Mouse (Mus musculus) liver, embryonic 15.5 days (tissue): ENCODE data around the gene Lhx6. TPM values are rescaled to one million over a fixed set of nuclear protein-coding genes. Genes with fewer than 3 reads are reported as not detected.

Source experiments
- ATAC-seq: fragments of 200-750 bp; cut with Nextera tagmentation; 2 replicates; pipeline ENCODE4 v1.8.0; 2017; ENCODE audit warnings: moderate number of reproducible peaks, mild to moderate bottlenecking, moderate library complexity; ENCODE audit not compliant: insufficient read depth
- H3K27ac ChIP-seq: fragments of 300-500 bp; sonication (generic); replicated peaks from 2 replicates; pipeline ENCODE4 v1.5.1; 2015; ENCODE audit warnings: mild to moderate bottlenecking, inconsistent platforms
- H3K27me3 ChIP-seq: fragments of 300-500 bp; sonication (generic); 2 replicates; pipeline ENCODE4 v1.6.1; 2015; ENCODE audit warnings: mild to moderate bottlenecking, inconsistent platforms
- H3K36me3 ChIP-seq: fragments of 300-500 bp; sonication (generic); replicated peaks from 2 replicates; pipeline ENCODE4 v1.6.1; 2015; ENCODE audit warnings: moderate library complexity, mild to moderate bottlenecking, inconsistent platforms
- H3K4me1 ChIP-seq: fragments of 300-500 bp; sonication (generic); replicated peaks from 2 replicates; pipeline ENCODE4 v1.6.1; 2015; ENCODE audit warnings: inconsistent platforms
- H3K4me2 ChIP-seq: fragments of 300-500 bp; sonication (generic); 2 replicates; pipeline ENCODE4 v1.6.1; 2015; ENCODE audit warnings: moderate library complexity, mild to moderate bottlenecking, inconsistent platforms
- H3K4me3 ChIP-seq: fragments of 300-500 bp; sonication (generic); replicated peaks from 2 replicates; pipeline ENCODE4 v1.5.1; 2015; ENCODE audit warnings: mild to moderate bottlenecking, inconsistent platforms
- H3K9ac ChIP-seq: fragments of 300-500 bp; sonication (generic); 2 replicates; pipeline ENCODE4 v1.6.1; 2015; ENCODE audit warnings: moderate library complexity, mild to moderate bottlenecking, inconsistent platforms
- H3K9me3 ChIP-seq: fragments of 300-500 bp; sonication (generic); replicated peaks from 2 replicates; pipeline ENCODE4 v1.6.1; 2016; ENCODE audit warnings: inconsistent platforms
- WGBS: fragments of 180-500 bp; shearing (Covaris S2); methylation state at CpG from one replicate; pipeline ENCODE4 v1.1.7; 2015; ENCODE audit warnings: mixed read lengths; ENCODE audit not compliant: insufficient replicate concordance; 5-methylcytosine and 5-hydroxymethylcytosine counted together
- polyA plus RNA-seq: library from polyadenylated mRNA; unstranded; fragments of >200 nt; fragmentation: Nextera tagmentation; extraction: Ambion mirVana; gene quantifications from 2 replicates; pipeline ENCODE4 v1.2.1, GENCODE M21; 2015

Gene Lhx6
- polyA plus RNA-seq, 1 experiment from 2014 or later: 0.31 TPM

DNA sequence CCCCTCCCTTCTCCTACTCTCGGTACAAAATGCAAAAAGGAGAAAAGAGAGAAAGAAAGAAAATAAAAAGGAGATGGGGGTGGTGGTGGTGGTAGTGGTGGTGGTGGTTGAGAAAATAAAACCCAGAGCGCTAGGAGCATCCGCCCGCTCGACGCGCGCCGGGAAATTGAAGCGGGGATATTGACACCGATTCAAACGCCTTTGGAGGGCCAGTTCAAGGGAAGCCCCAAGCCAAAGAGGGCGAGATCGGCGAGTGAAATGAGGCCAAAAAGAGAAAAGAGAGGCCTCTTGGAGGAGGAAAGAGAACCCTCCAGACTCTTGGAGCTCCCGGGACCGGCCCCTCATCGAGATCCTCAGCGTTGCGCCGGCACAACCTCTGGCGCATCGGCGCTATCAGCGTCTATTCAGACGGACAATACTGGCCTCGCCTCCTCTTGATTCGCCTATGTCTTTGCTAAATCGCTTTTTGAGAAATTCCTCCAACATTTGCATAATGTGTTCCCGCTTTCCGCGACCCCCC lies 712 bp downstream of the Lhx6 start:
- whole genome bisulfite sequencing: 1% methylated on average over 32 of the region's 32 CpGs

DNA sequence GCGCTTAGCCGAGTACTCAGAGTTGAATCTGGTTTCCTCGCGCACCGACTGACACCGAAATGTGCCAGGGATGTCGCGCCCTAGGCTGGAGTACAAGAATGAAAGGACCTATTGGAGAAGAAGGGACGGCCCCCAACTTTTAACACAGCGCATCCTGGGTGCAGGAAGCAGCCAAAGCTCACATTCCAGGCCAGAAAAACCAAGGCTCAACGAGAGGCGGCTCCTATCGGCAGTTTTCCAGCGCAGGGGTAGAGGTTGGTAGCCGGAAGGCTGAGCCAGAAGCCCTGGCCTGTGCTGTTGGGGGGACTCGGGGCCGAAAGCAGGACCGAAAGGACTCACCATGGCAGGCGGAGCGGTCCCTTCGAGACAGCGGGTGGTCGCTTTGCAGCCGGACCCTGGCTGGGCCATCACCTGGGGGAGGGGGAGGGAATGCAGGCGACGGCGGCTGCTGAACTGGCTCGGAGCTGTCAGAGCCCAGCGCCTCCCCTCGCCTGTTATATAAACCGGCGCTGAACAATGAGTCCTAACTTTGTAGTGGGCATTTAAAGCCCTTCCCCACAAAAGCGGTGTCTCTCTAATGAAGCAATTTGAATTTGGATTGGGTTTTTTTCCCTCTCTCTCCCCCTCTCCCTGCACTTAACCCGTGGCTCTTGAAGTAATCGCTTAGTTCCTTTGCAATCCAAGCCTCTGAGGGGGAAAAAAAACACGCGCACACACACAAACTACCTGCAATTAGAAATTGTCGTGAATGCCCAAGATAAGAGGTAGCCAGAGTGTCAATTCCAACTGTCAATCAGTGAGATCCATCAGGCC lies 1.4 kb downstream of the Lhx6 start:
- no peaks in the 10 kb centered on the region for H3K36me3 ChIP-seq
- H3K4me2 ChIP-seq: peak overlapping the region; percentile 41
- H3K4me3 ChIP-seq: peak overlapping the region; percentile 35
- H3K27me3 ChIP-seq: peaks cover 100% of the 10 kb centered on the region
- H3K9ac ChIP-seq: no peak overlapping the region
- under 1% methylated on average over 38 of the region's 38 CpGs for WGBS
- H3K27ac ChIP-seq: no peak overlapping the region
- H3K9me3 ChIP-seq: no peaks in the 10 kb centered on the region
- H3K4me1 ChIP-seq: peaks cover 22% of the 10 kb centered on the region
- ATAC-seq: no peak

More for the DNA sequence above, 712 bp downstream of the Lhx6 start:
- Histone ChIP-seq H3K4me2 (peak overlapping the region; percentile 51), H3K36me3 (no peaks in the 10 kb centered on the region), H3K9ac (no peak overlapping the region), H3K4me1 (peaks cover 22% of the 10 kb centered on the region), H3K9me3 (no peaks in the 10 kb centered on the region), H3K27me3 (peaks cover 99% of the 10 kb centered on the region), H3K4me3 (peak overlapping the region; percentile 35), H3K27ac (no peak overlapping the region)
- ATAC-seq: no peak

DNA sequence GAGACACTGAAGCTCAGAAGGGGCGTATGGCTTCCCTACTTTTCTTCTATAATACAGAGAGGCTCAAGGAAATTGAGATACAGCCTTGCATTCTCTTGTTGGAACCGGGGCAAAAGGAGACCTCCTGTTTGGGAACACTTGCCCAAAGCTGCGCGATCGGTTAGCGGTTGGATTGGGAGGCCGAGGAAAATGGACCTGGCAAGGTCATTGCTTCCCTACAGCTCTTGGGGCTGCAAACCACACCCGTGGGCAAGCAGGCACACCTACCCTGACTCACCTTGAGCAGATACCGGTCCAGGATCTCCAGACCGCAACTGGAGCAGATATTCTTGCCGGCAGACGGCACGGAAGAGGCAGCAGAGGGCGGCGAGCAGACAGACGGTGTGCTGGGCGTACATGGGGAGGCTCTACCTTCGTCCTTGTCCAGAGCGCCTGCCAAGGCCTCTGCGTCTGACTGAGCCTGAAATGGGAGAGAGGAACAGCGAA lies 2.1 kb downstream of the Lhx6 start:
- ATAC-seq: no peak

DNA sequence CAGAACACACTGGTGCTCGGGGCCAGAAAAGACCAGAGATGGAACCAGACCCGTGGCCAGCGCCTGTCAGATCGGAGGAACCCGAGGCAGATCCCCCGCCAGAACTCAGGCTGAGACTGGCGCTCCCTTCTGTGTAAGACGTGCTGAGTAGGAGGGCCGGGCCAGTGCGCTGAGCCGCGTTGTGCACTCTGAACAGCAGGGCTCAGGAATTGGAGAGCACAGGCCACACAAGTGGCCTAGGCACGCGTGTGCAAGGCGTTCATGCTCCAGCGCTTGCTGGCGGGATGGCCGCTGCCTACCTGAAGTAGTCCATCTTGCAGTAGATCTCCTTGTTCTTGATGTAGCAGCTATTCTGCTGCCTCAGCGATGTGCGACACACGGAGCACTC lies 2.7 kb downstream of the Lhx6 start:
- H3K4me2 ChIP-seq: peak overlapping the region; percentile 33; the same call in 1 of the 2 replicates
- no peaks in the 10 kb centered on the region for H3K36me3 ChIP-seq
- no peak overlapping the region for H3K27ac ChIP-seq
- no peak overlapping the region for H3K9ac ChIP-seq
- H3K27me3 ChIP-seq: peaks cover 100% of the 10 kb centered on the region
- H3K4me3 ChIP-seq: no peak overlapping the region
- 3% methylated on average over 21 of the region's 21 CpGs for WGBS
- no peak for ATAC-seq
- no peaks in the 10 kb centered on the region for H3K9me3 ChIP-seq
- H3K4me1 ChIP-seq: peaks cover 22% of the 10 kb centered on the region

More for the DNA sequence above, 2.1 kb downstream of the Lhx6 start:
- Histone ChIP-seq H3K9me3 (no peaks in the 10 kb centered on the region), H3K27me3 (peaks cover 100% of the 10 kb centered on the region), H3K9ac (no peak overlapping the region), H3K4me2 (peak overlapping the region; percentile 41; the same call in 1 of the 2 replicates), H3K4me1 (peaks cover 22% of the 10 kb centered on the region), H3K27ac (no peak overlapping the region), H3K36me3 (no peaks in the 10 kb centered on the region), H3K4me3 (no peak overlapping the region)
- WGBS: 4% methylated on average over 21 of the region's 21 CpGs

DNA sequence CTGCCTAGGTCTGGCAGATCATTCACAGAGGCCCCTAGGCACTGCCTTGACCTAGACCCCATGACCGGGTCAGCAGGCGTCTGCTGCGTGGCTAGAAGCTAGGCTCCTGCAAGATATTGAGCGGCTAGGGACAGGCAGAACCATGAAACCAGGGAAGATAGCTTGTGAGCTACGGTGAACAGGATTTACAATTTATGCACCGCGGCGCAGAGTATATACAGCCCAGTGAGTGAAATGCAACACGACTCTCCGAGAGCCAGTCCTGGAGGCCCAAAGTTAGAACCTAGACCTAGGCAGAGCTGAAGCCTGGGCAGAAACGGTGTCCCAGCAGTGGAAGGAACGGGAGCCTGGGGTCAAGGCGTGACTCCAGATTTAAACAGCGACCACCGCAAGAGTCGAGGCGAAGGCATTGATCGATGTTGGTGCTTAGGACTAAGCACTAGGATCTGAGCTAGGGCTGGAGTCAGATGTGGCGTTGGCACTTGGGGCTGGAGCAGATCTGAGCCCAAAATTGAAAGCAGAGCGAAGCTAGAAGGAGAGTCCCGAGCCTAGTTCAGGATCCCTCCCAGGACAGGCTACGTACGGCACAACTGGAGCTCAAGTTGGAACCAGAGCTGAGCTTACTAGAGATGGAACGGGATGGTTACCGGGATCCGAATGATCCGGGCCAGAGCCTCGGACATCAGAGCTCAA lies 3.2 kb downstream of the Lhx6 start:
- Histone ChIP-seq H3K4me2 (no peak overlapping the region), H3K4me1 (peaks cover 22% of the 10 kb centered on the region), H3K4me3 (no peak overlapping the region), H3K27me3 (peaks cover 100% of the 10 kb centered on the region), H3K9me3 (no peaks in the 10 kb centered on the region), H3K36me3 (no peaks in the 10 kb centered on the region), H3K9ac (no peak overlapping the region), H3K27ac (no peak overlapping the region)
- no peak for ATAC-seq
- WGBS: 7% methylated on average over 28 of the region's 28 CpGs

- Histone ChIP-seq H3K9me3 (no peaks in the 10 kb centered on the region), H3K27ac (no peak overlapping the region), H3K4me1 (peaks cover 16% of the 10 kb centered on the region), H3K4me3 (no peak overlapping the region), H3K36me3 (no peaks in the 10 kb centered on the region), H3K27me3 (peaks cover 100% of the 10 kb centered on the region), H3K4me2 (no peak overlapping the region), H3K9ac (no peak overlapping the region)
- ATAC-seq: no peak
- 22% methylated on average over 6 of the region's 6 CpGs for WGBS
Measured at GRCm38 (mm10) chr2:36099739-36100138, 5.5 kb downstream of the Lhx6 start.

GRCm38 (mm10) chr2:36098021-36098420 lies 7.2 kb downstream of the Lhx6 start:
- Histone ChIP-seq H3K27me3 (peaks cover 100% of the 10 kb centered on the region), H3K9ac (no peak overlapping the region), H3K4me3 (no peak overlapping the region), H3K9me3 (no peaks in the 10 kb centered on the region), H3K4me2 (no peak overlapping the region), H3K4me1 (peaks cover 5% of the 10 kb centered on the region; the same call in 1 of the 2 replicates), H3K36me3 (no peaks in the 10 kb centered on the region), H3K27ac (no peak overlapping the region)
- no peak for ATAC-seq
- 11% methylated on average over 5 of the region's 5 CpGs for WGBS

- Histone ChIP-seq H3K9me3 (no peaks in the 10 kb centered on the region), H3K9ac (no peak overlapping the region), H3K27me3 (peaks cover 100% of the 10 kb centered on the region), H3K4me1 (no peaks in the 10 kb centered on the region), H3K36me3 (no peaks in the 10 kb centered on the region), H3K4me3 (no peak overlapping the region), H3K27ac (no peak overlapping the region), H3K4me2 (no peak overlapping the region)
- ATAC-seq: no peak
- WGBS: 7% methylated on average over 18 of the region's 18 CpGs
Measured at GRCm38 (mm10) chr2:36097129-36097815, 7.9 kb downstream of the Lhx6 start.

DNA sequence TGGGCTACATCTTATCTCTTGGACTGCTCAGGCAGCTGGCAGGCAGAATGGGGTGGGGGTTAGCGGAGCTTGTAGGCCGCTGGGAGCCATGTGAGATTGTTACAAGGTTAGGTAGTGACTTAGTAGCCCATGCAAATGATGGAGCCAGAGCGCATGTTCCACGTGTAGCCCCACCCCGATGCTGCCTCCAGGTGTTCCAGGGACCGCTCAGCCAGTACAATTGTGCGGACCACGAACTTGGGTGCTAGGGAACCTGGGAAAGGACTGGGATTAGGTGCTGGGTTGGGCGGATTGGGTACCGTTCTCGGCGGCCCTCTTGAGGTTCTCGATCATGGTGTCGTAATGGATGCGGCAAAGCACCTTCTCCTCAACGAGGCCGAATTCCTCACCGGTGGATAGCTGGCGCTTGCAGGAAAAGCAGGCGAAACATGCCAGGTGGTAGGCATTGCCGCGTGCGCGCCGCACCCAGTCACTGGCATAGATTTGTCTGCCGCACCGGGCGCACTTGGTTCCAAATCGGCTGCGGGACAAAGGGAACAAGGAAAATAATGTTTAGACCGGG lies 11.2 kb downstream of the Lhx6 start:
- 8% methylated on average over 31 of the region's 31 CpGs for WGBS

DNA sequence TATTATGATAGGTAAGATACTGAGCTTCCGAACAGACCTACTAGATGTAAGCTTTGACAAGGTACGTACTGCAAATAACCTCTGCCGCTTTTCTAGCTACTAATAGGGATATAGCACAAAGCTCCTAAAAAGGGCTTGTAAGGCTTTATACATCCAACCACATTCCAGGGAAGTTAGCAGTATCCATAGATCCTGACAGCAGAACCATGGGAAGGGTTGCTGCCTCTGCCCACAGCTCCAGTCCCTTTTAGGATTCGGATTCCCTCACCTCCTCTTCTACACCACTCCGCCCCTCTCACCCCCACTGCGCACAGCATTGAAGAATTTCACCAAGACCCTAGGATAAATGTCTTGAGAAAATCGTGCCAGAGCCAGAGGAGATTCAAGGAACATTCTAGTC lies 11.9 kb downstream of the Lhx6 start:
- 30% methylated on average over 7 of the region's 7 CpGs for WGBS
- H3K27ac ChIP-seq: no peak overlapping the region
- H3K27me3 ChIP-seq: peaks cover 99% of the 10 kb centered on the region
- H3K4me1 ChIP-seq: peaks cover 15% of the 10 kb centered on the region
- no peak overlapping the region for H3K9ac ChIP-seq
- no peaks in the 10 kb centered on the region for H3K9me3 ChIP-seq
- H3K36me3 ChIP-seq: no peaks in the 10 kb centered on the region
- no peak overlapping the region for H3K4me3 ChIP-seq
- H3K4me2 ChIP-seq: no peak overlapping the region
- ATAC-seq: no peak

More for the DNA sequence above, 11.2 kb downstream of the Lhx6 start:
- H3K9ac ChIP-seq: no peak overlapping the region
- no peak overlapping the region for H3K4me3 ChIP-seq
- H3K4me2 ChIP-seq: no peak overlapping the region
- H3K9me3 ChIP-seq: no peaks in the 10 kb centered on the region
- peaks cover 15% of the 10 kb centered on the region for H3K4me1 ChIP-seq
- no peaks in the 10 kb centered on the region for H3K36me3 ChIP-seq
- ATAC-seq: no peak
- H3K27me3 ChIP-seq: peaks cover 100% of the 10 kb centered on the region
- H3K27ac ChIP-seq: no peak overlapping the region
